Mouse (Mus musculus) bone marrow, adult 2 months (tissue): ENCODE measurements around the gene Olfr1438-ps1. TPM values are rescaled to one million over a fixed set of nuclear protein-coding genes. Genes with fewer than 3 reads are reported as not detected.
"Not testable (repeated sequence)": the region's sequence is repeated elsewhere in the genome, so short reads cannot be mapped to it uniquely, and the experiment has no call there.

ENCODE experiments used
- H3K27ac ChIP-seq: fragments of 200-500 bp; 2 replicates; pipeline ENCODE4 v1.5.1; 2012; ENCODE audit warnings: low read depth, mild to moderate bottlenecking, control low read depth, inconsistent platforms, low read length; ENCODE audit not compliant: control insufficient read depth, poor library complexity, insufficient read depth
- H3K4me1 ChIP-seq: fragments of 200-500 bp; 2 replicates; pipeline ENCODE4 v1.6.1; 2011; ENCODE audit warnings: low read length; ENCODE audit not compliant: control insufficient read depth, insufficient read depth
- H3K4me3 ChIP-seq: fragments of 200-500 bp; replicated peaks from 2 replicates; pipeline ENCODE3; 2011; ENCODE audit warnings: mild to moderate bottlenecking, low read depth, low read length, control low read depth; ENCODE audit not compliant: control insufficient read depth
- CTCF ChIP-seq: fragments of 200-500 bp; IDR thresholded peaks from 2 replicates; pipeline ENCODE4 v1.5.1; 2011; ENCODE audit warnings: low read length, control low read depth; ENCODE audit not compliant: control insufficient read depth, insufficient read depth
- POLR2A ChIP-seq: fragments of 200-500 bp; IDR thresholded peaks from 2 replicates; pipeline ENCODE4 v1.6.1; 2011; ENCODE audit warnings: low read depth, mild to moderate bottlenecking, control low read depth, low read length, borderline replicate concordance; ENCODE audit not compliant: control insufficient read depth
- WGBS: fragments of 180-500 bp; shearing (Covaris S2); methylation state at CpG from one replicate; pipeline ENCODE4 v1.1.7; 2018; 5-methylcytosine and 5-hydroxymethylcytosine counted together
- polyA plus RNA-seq: library from polyadenylated mRNA; stranded (reverse); fragments of >200 nt; gene quantifications from 2 replicates; pipeline ENCODE4 v1.2.4, GENCODE M21; 2011; ENCODE audit warnings: low replicate concordance; ENCODE audit not compliant: missing spikeins, insufficient read depth, insufficient read length

The Olfr1438-ps1 gene
- polyA plus RNA-seq = not detected in 2 replicates

DNA sequence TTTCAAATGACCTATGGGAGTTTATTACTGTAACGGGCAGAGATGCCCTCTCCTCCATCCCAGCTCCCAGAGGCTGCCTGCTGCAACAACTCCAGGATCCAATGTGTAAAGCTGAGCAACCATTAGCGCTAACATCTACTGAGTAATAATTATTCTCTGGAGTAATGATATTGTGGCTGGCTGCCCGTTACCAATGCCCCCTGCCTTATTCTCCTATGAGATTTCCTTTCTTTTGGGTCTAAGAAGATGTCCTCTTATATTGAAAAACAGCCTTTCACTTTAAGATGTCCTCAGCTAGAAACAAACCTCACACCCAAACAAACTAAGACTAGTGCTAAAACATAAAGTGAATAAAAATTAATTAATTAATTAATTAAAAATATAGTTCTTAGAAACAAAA, at the start of gene Olfr1438-ps1:
TSS of gene Olfr1438-ps1 (minus strand) at position 101 of the 400 bp plus-strand sequence.
- H3K27ac ChIP-seq = no peak within 1 kb of the TSS
- H3K4me1 ChIP-seq = no peaks in the 10 kb centered on the region
- H3K4me3 ChIP-seq = no peak within 1 kb of the TSS
- TF ChIP-seq POLR2A (no peak), CTCF (no peak)
- WGBS = 69% methylated on average over 3 of the region's 3 CpGs

DNA sequence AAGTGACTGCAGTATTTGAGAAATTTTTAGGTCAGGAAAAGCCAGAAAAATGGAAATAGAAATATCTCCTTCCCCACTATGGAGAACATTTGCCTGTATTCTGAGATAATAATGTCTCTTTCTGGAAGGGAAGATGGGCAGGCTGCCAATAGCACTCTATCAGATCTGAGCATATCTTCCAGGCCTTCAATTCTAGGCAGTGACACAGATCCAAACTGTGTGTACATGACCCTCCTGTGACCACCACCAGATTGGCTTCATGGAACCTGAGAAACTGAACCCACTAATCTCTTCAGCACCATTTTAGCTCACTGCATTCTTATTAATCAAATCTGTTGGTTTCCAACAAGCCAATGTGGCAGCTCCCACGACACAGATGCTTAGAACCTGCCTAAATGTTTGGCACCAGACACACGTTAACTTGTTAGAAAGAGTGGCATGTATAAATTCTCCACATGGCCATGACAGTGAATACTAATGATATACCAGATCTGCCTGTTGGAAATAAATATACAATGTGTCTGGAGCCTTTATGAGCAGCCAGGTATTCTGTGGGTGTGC, 38.8 kb upstream of the Olfr1438-ps1 start:
- no peak for TF ChIP-seq POLR2A
- TF ChIP-seq CTCF = no peak
- no peak overlapping the region for H3K4me3 ChIP-seq
- 64% methylated on average over 2 of the region's 2 CpGs for WGBS

DNA sequence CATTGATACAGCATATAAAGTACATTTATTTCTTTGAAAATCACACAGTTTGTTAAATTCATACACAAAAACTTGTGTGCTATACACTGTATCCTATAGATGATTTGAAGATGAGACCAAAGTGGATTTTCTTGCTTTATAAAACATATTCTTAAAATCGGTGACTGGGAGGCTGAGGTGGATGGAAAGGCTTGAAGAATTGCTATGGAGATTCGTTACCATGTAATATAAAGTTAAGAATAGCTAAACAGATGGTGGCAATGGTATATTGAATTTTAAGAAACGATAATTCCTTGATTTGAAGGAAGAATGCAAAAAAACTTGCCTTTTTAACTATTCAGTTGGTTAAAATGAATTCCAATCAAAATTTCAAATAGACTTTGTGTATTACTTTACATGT, 37.3 kb upstream of the Olfr1438-ps1 start:
- H3K27ac ChIP-seq = no peak overlapping the region
- no peak for TF ChIP-seq POLR2A
- TF ChIP-seq CTCF = no peak
- 58% methylated on average over 3 of the region's 3 CpGs for WGBS
- H3K4me3 ChIP-seq = no peak overlapping the region
- H3K4me1 ChIP-seq = no peaks in the 10 kb centered on the region

More for the DNA sequence above, 38.8 kb upstream of the Olfr1438-ps1 start:
- H3K4me1 ChIP-seq = no peaks in the 10 kb centered on the region
- no peak overlapping the region for H3K27ac ChIP-seq

DNA sequence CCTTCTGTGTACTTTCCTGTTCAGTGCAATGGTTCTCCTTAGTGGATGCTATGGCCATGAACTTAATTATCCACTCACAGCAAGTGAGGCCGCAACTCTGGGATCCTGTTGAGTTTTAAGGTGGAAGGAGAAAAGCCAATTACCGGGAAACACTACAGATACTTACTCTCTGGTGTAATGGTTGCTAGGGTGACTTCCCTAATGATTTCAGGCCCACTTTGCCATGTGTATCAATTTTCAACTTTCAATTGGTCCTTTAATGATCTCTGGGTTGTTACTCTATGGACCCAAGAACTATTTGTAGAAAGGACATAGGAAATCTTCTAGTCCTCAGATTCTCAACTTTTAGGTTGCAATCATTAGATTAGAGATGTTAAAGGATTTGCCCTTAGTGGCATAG, 10.7 kb downstream of the Olfr1438-ps1 start, which contains the start of gene Olfr1437:
TSS of gene Olfr1437 (minus strand) at position 101 of the 400 bp plus-strand sequence.
- Histone ChIP-seq H3K4me3 (no peak within 1 kb of the TSS), H3K4me1 (no peaks in the 10 kb centered on the region), H3K27ac (no peak within 1 kb of the TSS)
- TF ChIP-seq POLR2A = no peak
- TF ChIP-seq CTCF = no peak
- 62% methylated on average over 2 of the region's 2 CpGs for WGBS

DNA sequence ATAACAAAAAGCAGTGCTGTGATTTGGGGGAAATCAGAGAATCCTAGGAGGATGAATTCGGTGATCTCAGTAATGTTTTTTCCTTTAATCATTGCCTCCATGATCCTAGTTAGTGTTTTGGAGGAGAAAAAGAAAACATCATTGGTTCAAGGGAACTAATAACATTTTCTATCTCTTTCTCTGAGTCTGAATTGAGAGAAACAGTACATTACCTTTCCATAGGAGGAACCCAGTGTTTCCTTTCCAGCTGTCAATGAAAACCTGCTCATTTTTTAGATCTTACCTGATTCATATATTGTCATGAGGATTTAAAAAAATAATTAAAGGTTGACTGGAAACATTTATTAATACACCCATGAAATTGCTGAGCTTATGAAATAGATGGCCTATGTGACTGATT, 36.7 kb downstream of the Olfr1438-ps1 start, which contains the start of gene Olfr1436:
TSS of gene Olfr1436 (minus strand) at position 101 of the 400 bp plus-strand sequence.
- WGBS = 44% methylated on average over 1 of the region's 1 CpGs
- not testable (repeated sequence) for H3K27ac ChIP-seq, H3K4me3 ChIP-seq, H3K4me1 ChIP-seq

DNA sequence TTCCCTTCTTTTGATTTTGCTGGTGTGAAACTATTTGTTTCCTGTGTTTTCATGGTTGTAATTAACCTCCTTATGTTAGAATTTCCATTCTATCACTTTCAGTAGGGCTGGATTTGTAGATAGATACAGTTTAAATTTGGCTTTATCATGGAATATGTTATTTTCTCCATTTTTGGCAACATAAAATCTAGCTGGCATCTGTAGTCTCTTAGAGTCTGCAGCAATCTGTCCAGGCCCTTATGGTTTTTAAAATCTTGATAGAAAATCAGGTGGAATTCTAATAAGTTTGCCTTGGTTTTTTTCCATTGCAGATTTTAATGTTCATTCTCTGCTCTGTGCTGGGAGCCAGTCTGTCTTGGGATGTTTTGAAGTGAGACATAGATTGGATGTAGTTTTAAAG, 42.7 kb downstream of the Olfr1438-ps1 start:
- Histone ChIP-seq H3K4me3 (no peak overlapping the region), H3K27ac (no peak overlapping the region), H3K4me1 (no peaks in the 10 kb centered on the region)
- TF ChIP-seq POLR2A (no peak), CTCF (no peak)

DNA sequence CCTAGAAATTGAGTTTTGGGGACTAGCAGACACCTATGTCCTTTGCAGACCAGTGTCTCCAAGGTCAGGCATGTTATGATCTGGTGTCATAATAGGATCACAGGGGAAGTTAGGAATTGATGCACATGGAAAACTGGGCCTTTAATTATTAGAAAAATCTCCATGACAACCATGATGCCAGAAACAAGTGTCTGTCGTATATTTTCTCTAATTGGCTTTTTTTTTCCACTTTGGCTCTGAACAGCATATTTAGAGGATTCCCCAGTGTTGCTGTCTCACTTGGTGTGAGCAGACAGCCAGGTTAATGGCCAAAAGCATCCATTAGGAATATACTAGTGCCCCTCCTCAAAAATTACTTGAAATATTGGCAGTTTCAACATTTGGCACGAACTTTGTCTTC, 56.2 kb downstream of the Olfr1438-ps1 start, which contains the start of gene Olfr1434:
TSS of gene Olfr1434 (plus strand) at position 301 of the 400 bp plus-strand sequence.
- TF ChIP-seq CTCF (no peak), POLR2A (no peak)
- WGBS = 53% methylated on average over 2 of the region's 2 CpGs

More for the DNA sequence above, 56.2 kb downstream of the Olfr1438-ps1 start, which contains the start of gene Olfr1434:
- Histone ChIP-seq H3K4me3 (no peak within 1 kb of the TSS), H3K27ac (no peak within 1 kb of the TSS), H3K4me1 (no peaks in the 10 kb centered on the region)

Other genes with a start within 250 kb of the Olfr1438-ps1 start
- not detected in 2 replicates for gene Olfr1426, start 243.9 kb downstream of the Olfr1438-ps1 start, polyA plus RNA-seq
- not detected in 2 replicates for gene Olfr1427, start 232.6 kb downstream of the Olfr1438-ps1 start, polyA plus RNA-seq
- gene Olfr1428, start 220.0 kb downstream of the Olfr1438-ps1 start, polyA plus RNA-seq = not detected in 2 replicates
- not detected in 2 replicates for gene Olfr76, start 212.7 kb downstream of the Olfr1438-ps1 start, polyA plus RNA-seq
- not detected in 2 replicates for gene Olfr1555-ps1, start 165.8 kb downstream of the Olfr1438-ps1 start, polyA plus RNA-seq
- not detected in 2 replicates for gene Olfr1431, start 135.3 kb downstream of the Olfr1438-ps1 start, polyA plus RNA-seq
- gene Olfr1432, start 103.3 kb downstream of the Olfr1438-ps1 start, polyA plus RNA-seq = not detected in 2 replicates
- gene Olfr262, start 94.3 kb downstream of the Olfr1438-ps1 start, polyA plus RNA-seq = not detected in 2 replicates
- not detected in 2 replicates for gene Olfr235, start 74.9 kb downstream of the Olfr1438-ps1 start, polyA plus RNA-seq
- gene Olfr1434, start 56.1 kb downstream of the Olfr1438-ps1 start, polyA plus RNA-seq = not detected in 2 replicates
- gene Olfr1436, start 36.8 kb downstream of the Olfr1438-ps1 start, polyA plus RNA-seq = not detected in 2 replicates
- not detected in 2 replicates for gene Olfr1437, start 10.8 kb downstream of the Olfr1438-ps1 start, polyA plus RNA-seq
- gene Olfr1440, start 51.4 kb upstream of the Olfr1438-ps1 start, polyA plus RNA-seq = 0.70 and 1.5 TPM in 2 replicates
- gene Olfr1441, start 81.5 kb upstream of the Olfr1438-ps1 start, polyA plus RNA-seq = not detected in 2 replicates
- not detected in 2 replicates for gene Pfpl, start 92.0 kb upstream of the Olfr1438-ps1 start, polyA plus RNA-seq
- gene Mpeg1, start 124.9 kb upstream of the Olfr1438-ps1 start, polyA plus RNA-seq = 20.5 and 54.7 TPM in 2 replicates
- 2.3 and 6.7 TPM in 2 replicates for gene Dtx4, start 165.5 kb upstream of the Olfr1438-ps1 start, polyA plus RNA-seq
- 42.1 and 61.9 TPM in 2 replicates for gene Fam111a, start 209.8 kb upstream of the Olfr1438-ps1 start, polyA plus RNA-seq